Mouse (Mus musculus) spleen, adult 12 weeks (tissue): ENCODE measurements around the gene Rnf144b.

Experiments used
- DNase-seq: peaks from one replicate; pipeline ENCODE4 v3.0.0; 2022; ENCODE audit warnings: low spot score

Rnf144b gene

DNA sequence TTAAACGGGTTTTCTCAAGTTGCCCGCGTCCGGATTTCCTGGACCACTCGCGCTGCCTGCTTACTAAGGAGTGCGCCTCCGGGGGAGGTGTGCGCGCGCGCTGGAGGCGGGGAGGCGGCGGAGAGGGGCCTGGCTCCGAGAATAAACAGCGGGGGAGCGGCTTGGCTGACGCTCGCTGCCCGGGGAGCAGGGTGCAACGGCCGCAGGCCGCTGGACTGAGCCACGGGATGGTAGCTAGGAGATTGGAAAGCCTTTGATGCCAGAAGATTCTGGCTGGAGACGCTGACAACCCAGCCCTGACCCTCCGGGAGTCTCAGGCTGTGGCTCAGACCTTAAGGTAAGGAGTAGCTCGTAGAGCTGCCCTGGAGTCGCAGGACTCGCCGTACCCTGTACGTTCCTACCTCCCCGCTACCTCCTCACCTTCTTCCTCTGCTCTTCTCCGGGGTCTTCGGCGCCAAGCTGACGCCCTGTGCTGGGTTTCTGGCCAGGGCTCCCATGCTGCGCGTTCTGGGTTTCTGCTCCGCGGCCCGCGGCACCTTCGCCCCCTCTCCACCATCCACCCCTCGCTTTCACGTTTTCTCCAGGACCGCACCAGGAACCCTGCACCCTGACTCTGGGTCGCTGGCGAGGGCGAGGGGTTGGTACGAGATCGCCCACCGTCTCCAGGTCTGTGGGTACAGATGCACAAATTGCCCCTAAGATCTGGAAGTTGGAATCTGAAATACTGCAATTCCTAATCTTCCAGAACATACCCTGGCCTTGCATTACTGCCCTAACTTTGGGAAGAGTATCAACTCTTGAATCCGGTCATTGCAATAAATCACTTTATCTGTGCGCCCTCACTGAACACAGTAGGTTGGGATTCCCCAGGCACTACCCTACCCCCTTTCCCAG is at the start of gene Rnf144b:
TSS of gene Rnf144b (plus strand) at position 120 of the 894 bp plus-strand sequence.
- DNase-seq: no peak

DNA sequence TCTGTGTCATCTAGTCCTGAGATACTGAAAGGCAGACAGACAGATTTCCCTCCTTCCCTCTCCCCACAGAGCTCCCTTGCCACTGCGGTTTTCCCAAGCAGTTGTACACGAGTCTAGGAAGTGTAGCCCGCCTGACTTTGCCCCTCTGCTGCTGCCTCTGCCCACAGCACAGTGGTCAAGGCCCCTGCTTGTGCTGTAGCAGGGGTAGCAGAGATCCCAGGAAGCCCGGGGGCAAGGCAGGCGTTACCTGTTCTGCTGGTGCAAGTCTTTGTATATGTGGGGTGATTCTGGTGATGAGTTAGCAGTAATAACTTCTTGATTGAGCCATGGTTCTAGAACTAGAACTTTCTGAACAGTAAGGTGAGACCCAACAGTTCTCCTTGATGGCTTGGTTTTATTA is 46.3 kb upstream of the Rnf144b start:
- no peak for DNase-seq

- DNase-seq: no peak
Measured at GRCm38 (mm10) chr13:47077367-47077766, 45.1 kb upstream of the Rnf144b start.

- no peak for DNase-seq
Measured at GRCm38 (mm10) chr13:47078799-47079198, 43.7 kb upstream of the Rnf144b start.

DNA sequence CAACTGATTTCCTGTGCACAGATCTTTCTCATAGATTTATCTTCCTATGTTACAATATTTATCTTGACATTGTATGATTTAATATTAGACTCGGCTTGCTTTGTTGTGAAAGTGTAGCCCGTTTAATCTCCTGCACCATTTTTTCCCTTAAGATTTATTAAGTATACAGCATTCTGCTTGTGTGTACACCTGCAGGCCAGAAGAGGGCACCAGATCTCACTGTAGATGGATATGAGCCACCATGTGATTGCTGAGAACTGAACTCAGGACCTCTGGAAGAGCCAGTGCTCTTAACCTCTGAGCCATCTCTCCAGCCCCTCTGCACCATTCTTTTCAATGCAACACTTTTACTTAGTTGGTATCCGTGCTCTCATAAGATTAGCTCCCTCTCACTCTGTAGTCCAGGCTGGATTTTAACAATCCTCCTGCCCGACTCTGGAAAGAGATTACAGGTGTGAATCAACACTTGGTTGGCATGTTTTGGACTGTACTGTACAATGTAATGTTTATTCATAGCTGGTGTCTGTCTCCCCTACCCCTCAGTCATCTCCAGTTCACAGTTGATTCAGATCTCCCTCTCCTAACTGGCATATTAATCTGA is 41.5 kb upstream of the Rnf144b start:
- no peak for DNase-seq

- no peak for DNase-seq
Measured at GRCm38 (mm10) chr13:47088433-47088832, 34.0 kb upstream of the Rnf144b start.

GRCm38 (mm10) chr13:47089271-47089670 is 33.2 kb upstream of the Rnf144b start:
- DNase-seq: no peak

DNA sequence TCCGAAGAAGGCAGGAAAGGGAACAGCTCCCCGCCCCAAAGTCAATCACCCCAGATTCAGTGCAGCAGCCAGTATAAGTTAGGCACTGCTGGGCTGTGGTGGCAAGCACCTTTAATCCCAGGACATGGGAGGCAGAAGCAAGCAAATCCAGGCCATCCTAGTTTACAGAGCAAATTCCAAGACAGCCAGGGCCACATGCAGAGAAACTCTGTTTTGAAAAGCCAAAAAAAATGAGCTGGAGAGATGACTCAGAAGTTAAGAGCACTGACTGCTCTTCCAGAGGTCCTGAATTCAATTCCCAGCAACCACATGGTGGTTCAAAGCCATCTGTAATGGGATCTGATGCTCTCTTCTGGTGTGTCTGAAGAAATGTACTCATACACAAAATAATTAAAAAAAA is 28.7 kb upstream of the Rnf144b start:
- DNase-seq: no peak

- DNase-seq: no peak
Measured at GRCm38 (mm10) chr13:47096591-47096990, 25.9 kb upstream of the Rnf144b start.

GRCm38 (mm10) chr13:47099265-47099664 is 23.2 kb upstream of the Rnf144b start:
- DNase-seq: no peak

DNA sequence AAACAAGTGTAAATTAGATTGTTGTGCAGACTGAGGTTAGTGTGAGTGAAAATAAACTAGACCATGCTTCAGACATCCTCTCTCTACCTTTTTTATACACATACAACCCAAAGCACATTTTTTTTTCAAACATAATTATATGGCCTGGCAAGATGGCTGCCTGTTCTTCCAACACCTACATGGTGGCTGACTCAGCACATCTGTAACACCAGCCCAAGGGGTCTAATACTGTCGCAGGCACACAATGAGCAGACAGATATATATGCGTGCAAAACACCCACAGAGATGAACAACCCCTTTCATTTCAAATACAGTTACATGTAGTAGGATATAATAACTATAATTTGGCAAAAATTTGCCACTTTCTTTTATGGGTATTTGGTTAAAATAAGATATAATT is 21.9 kb upstream of the Rnf144b start:
- DNase-seq: no peak

DNA sequence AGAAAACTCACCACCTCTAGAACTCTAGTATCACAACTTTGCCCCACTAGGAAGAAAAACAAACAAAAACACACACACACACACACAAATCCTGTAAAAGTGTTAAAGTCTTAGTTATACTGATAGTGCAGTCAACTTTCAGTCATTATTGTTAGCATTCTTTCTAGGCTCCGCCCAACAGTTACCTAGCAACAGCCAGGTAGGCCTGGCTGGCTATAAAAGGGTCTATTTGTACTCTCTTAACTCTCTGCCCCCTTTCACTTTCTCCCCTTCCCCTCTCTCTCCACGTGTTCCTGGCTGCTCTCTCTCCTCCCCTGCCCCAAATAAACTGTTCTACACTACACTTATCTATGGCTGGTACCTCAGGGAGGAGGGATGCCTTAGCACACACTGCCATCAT is 18.3 kb upstream of the Rnf144b start:
- DNase-seq: no peak

- DNase-seq: no peak
Measured at GRCm38 (mm10) chr13:47104856-47105541, 17.5 kb upstream of the Rnf144b start.

- DNase-seq: peak; percentile 80
Measured at GRCm38 (mm10) chr13:47105711-47106579, 16.5 kb upstream of the Rnf144b start, which contains the start of gene Dek. Gene Dek, minus strand, starts transcription at chr13:47106201.

DNA sequence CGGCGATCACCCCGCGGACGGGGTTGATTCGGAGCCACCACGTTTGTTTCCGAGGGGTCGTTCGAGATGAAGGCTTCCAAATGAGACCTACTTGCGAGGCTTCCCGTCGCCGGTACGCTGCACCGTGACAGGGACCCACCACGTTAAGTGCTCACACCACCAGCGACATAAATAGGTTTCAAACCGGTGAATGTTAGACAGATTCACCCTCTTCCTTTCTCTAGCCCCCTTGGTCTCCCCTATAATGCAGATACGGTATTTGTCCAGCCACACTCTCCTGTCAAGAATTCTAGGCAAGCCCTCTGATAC is 15.9 kb upstream of the Rnf144b start:
- no peak for DNase-seq

- peak; percentile 42 for DNase-seq
Measured at GRCm38 (mm10) chr13:47109239-47109638, 13.2 kb upstream of the Rnf144b start.

GRCm38 (mm10) chr13:47111185-47111584 is 11.3 kb upstream of the Rnf144b start:
- no peak for DNase-seq

DNA sequence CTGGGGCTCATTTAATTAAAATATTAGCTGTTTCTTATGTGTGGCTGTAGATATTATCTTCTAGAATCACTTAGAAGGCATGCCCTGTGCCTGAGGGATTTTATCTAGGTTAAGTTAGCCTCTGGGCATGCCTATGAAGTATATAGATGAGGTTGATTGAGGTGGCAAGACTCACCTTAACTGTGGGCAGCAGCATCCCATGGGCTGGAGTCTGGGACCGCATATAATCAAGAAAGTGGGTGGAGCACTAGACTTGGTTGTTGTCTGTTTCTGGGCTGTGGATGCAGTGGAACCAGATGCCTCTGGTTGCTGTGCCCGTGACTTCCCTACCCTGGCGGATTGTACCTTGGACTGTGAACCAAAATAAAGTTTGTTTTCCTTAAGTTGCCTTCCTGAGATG is 10.4 kb upstream of the Rnf144b start:
- DNase-seq: no peak

- peak; percentile 52 for DNase-seq
Measured at GRCm38 (mm10) chr13:47112924-47113323, 9.5 kb upstream of the Rnf144b start.

GRCm38 (mm10) chr13:47116000-47116399 is 6.5 kb upstream of the Rnf144b start:
- no peak for DNase-seq

DNA sequence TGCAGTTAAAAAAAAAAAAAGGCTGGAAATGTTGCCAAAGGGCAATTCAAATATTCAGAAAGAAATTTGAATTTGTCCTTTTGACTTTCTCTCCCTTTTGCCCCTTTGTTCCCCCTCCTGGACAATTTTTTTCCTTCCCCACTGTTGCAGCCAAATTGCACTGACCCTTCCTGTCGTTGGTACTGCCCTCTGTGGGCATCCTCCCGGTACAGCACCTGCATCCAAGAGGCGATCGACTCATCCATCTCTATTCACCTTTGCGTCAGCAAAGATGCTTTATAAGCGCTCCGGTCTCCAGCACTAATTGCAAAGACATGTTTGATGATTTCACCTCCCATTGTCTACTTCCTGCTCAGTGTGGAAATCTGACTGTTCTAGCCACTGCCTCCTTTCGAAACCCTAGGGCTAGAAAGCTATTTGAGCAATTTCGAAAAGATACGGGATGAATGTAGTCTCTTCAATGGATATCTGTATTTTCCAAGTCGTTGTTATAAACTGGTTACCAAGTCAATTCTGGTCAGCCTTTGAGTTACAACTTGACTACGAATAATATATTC is 1.0 kb upstream of the Rnf144b start:
- no peak for DNase-seq

- DNase-seq: no peak
Measured at GRCm38 (mm10) chr13:47124449-47124848, 2.0 kb downstream of the Rnf144b start.
